Mouse (Mus musculus) limb, embryonic 15.5 days (tissue): ENCODE results near the gene Gm49027. TPM values are rescaled to one million over a fixed set of nuclear protein-coding genes. Genes with fewer than 3 reads are reported as not detected.
"Not testable (repeated sequence)": the region's sequence is repeated elsewhere in the genome, so short reads cannot be mapped to it uniquely, and the experiment has no call there.

Source experiments
- ATAC-seq: fragments of 200-750 bp; cut with Nextera tagmentation; 2 replicates; pipeline ENCODE4 v1.8.0; 2017; ENCODE audit warnings: low read depth, moderate TSS enrichment; ENCODE audit not compliant: insufficient number of reproducible peaks, low FRiP score, low TSS enrichment
- H3K27ac ChIP-seq: fragments of 300-500 bp; sonication (generic); 2 replicates; pipeline ENCODE4 v1.5.1; 2015; ENCODE audit warnings: moderate library complexity, mild to moderate bottlenecking, inconsistent platforms
- H3K27me3 ChIP-seq: fragments of 300-500 bp; sonication (generic); 2 replicates; pipeline ENCODE4 v1.6.1; 2015; ENCODE audit warnings: inconsistent platforms
- H3K36me3 ChIP-seq: fragments of 300-500 bp; sonication (generic); 2 replicates; pipeline ENCODE4 v1.6.1; 2015; ENCODE audit warnings: inconsistent platforms
- H3K4me1 ChIP-seq: fragments of 300-500 bp; sonication (generic); 2 replicates; pipeline ENCODE4 v1.6.1; 2015; ENCODE audit warnings: inconsistent platforms
- H3K4me2 ChIP-seq: fragments of 300-500 bp; sonication (generic); 2 replicates; pipeline ENCODE4 v1.6.1; 2015; ENCODE audit warnings: mild to moderate bottlenecking, inconsistent platforms
- H3K4me3 ChIP-seq: fragments of 300-500 bp; sonication (generic); 2 replicates; pipeline ENCODE4 v1.5.1; 2015; ENCODE audit warnings: mild to moderate bottlenecking, inconsistent platforms
- H3K9ac ChIP-seq: fragments of 300-500 bp; sonication (generic); 2 replicates; pipeline ENCODE4 v1.6.1; 2015; ENCODE audit warnings: inconsistent platforms
- H3K9me3 ChIP-seq: fragments of 300-500 bp; sonication (generic); 2 replicates; pipeline ENCODE4 v1.6.1; 2016; ENCODE audit warnings: inconsistent platforms
- WGBS: fragments of 180-500 bp; shearing (Covaris S2); methylation state at CpG from one replicate; pipeline ENCODE4 v1.1.7; 2015; 5-methylcytosine and 5-hydroxymethylcytosine counted together
- polyA plus RNA-seq: library from polyadenylated mRNA; unstranded; fragments of >200 nt; fragmentation: Nextera tagmentation; extraction: Ambion mirVana; gene quantifications from 2 replicates; pipeline ENCODE4 v1.2.1, GENCODE M21; 2015

The Gm49027 gene
- polyA plus RNA-seq, 1 experiment from 2014 or later: 0.44 TPM

DNA sequence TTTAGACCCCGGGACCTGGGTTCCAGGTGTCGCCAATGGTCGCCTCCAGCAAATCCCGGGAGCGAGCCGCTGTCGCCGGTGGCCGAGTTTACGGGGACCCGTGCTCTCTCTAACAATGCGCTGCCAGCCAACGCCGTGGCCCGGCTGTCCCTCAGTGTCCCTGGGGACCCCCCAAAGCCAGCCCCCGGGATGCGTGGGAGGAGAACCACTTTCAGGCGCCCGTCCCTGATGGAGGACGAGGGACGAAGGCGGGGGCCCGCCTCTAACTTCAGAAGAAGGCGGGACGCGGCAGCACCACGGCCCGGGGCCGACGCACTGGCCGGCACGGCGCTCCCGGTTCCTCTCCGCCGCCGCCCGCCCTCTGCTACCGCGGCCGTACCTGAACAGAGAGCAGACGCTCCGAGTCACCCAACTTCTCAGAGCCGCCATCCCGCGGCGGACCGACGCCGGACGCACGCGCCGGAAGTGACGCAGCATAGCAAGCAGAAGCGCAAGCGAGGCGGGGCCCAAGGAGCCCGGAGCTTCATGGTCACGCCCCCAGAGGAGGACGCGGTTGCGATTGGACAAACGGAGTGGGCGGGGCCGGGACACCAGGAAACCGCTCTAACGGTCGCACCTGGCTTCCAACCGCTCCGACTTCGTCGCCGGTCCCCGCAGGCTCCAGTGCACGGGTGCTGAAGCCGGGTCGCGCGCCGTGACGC, 1.4 kb downstream of the Gm49027 start, which contains the start of gene Diablo:
Gene Diablo, minus strand, starts transcription at position 485 of the 701 bp plus-strand sequence.
- H3K27ac ChIP-seq: peak within 1 kb of the TSS; percentile 74
- peaks cover 22% of the 10 kb centered on the region for H3K4me1 ChIP-seq
- under 1% methylated on average over 81 of the region's 82 CpGs for WGBS
- H3K9me3 ChIP-seq: no peaks in the 10 kb centered on the region
- peak within 1 kb of the TSS; percentile 91 for H3K4me2 ChIP-seq
- peaks cover 17% of the 10 kb centered on the region for H3K36me3 ChIP-seq
- peak within 1 kb of the TSS; percentile 94 for H3K4me3 ChIP-seq
- ATAC-seq: peak; percentile 95
- peak within 1 kb of the TSS; percentile 83 for H3K9ac ChIP-seq
- no peaks in the 10 kb centered on the region for H3K27me3 ChIP-seq

DNA sequence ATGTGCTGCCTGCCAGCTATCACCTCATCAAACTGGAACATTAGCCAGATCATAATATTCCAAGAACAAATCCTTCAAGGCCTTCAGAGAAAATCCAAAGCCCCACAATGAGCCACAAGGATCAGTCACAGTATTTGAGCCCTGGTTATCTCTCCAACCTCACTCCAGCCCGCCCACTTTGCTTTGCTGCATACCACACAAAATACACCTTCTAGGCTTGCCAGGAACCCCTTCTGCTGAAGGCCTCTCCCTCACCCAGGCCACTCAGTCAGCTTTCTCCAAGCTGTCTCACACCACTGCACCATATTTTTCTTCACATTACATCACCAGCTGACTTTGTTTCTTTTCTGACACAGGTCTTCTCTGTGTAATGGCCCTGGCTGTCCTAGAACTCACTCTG, 3.1 kb downstream of the Gm49027 start:
- Histone ChIP-seq H3K9ac (no peak overlapping the region), H3K4me3 (no peak overlapping the region), H3K4me1 (peaks cover 22% of the 10 kb centered on the region), H3K9me3 (no peaks in the 10 kb centered on the region), H3K36me3 (peaks cover 25% of the 10 kb centered on the region), H3K4me2 (no peak overlapping the region), H3K27me3 (no peaks in the 10 kb centered on the region), H3K27ac (no peak overlapping the region)
- WGBS: 79% methylated on average over 1 of the region's 1 CpGs
- no peak for ATAC-seq

DNA sequence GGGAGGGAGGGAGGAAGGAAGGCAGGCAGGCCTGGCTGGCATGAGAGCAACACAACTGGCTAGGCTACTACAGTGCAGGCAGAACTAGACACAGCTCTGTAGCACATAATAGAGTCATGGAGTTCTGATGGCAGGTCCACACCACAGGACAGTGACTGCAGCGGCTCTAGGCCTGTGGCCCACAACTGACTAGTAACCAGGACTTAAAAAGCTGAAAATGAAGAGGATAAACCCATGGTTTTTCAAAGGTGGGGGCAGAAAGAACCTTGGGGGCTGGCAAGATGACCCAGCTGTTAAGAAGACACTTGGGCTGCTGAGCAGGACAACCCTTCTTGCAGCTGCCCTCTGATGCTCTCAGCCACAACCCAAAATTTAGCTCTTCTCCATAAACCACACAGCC, 3.7 kb downstream of the Gm49027 start:
- 68% methylated on average over 1 of the region's 1 CpGs for WGBS
- Histone ChIP-seq H3K4me1 (peaks cover 22% of the 10 kb centered on the region), H3K4me2 (no peak overlapping the region)

GRCm38 (mm10) chr5:123520666-123521065, 4.6 kb downstream of the Gm49027 start:
- Histone ChIP-seq H3K4me2 (no peak overlapping the region), H3K4me1 (peaks cover 22% of the 10 kb centered on the region), H3K36me3 (peaks cover 34% of the 10 kb centered on the region), H3K27ac (no peak overlapping the region), H3K9ac (no peak overlapping the region), H3K27me3 (no peaks in the 10 kb centered on the region), H3K4me3 (no peak overlapping the region), H3K9me3 (no peaks in the 10 kb centered on the region)
- ATAC-seq: no peak
- 73% methylated on average over 9 of the region's 9 CpGs for WGBS

More for the DNA sequence above, 3.7 kb downstream of the Gm49027 start:
- Histone ChIP-seq H3K4me3 (no peak overlapping the region), H3K9me3 (no peaks in the 10 kb centered on the region), H3K9ac (no peak overlapping the region), H3K36me3 (peaks cover 26% of the 10 kb centered on the region), H3K27me3 (no peaks in the 10 kb centered on the region), H3K27ac (no peak overlapping the region)
- ATAC-seq: no peak

- Histone ChIP-seq H3K9ac (no peak overlapping the region), H3K27me3 (no peaks in the 10 kb centered on the region; the same call in 1 of the 2 replicates), H3K36me3 (peaks cover 55% of the 10 kb centered on the region), H3K4me2 (no peak overlapping the region), H3K4me3 (no peak overlapping the region), H3K4me1 (peaks cover 11% of the 10 kb centered on the region; the same call in 1 of the 2 replicates), H3K27ac (no peak overlapping the region), H3K9me3 (no peaks in the 10 kb centered on the region)
- no peak for ATAC-seq
- 87% methylated on average over 5 of the region's 5 CpGs for WGBS
Measured at GRCm38 (mm10) chr5:123514871-123515270, 10.4 kb downstream of the Gm49027 start.

DNA sequence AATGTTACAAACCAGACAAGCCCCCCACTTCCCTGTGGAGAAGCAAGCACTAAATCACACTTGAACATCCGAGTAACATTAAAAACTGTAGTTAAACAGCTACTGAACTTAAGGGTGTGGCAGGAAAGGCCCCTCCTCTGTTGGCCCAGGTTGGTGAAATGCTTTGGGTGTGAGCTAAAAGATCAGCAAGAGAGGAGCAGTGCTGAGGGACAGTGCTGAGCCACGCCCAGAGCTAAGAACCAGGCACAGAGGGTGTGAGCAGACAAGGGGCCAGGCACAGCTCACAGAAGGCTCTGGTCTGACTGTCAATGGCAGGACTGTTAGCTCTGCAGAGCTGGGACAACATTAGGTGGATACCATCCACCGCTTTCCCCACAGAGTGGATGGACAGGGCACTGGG, 13.2 kb downstream of the Gm49027 start:
- H3K27me3 ChIP-seq: peaks cover 13% of the 10 kb centered on the region
- 68% methylated on average over 3 of the region's 3 CpGs for WGBS
- H3K27ac ChIP-seq: no peak overlapping the region
- no peaks in the 10 kb centered on the region for H3K9me3 ChIP-seq
- H3K4me2 ChIP-seq: no peak overlapping the region
- no peak for ATAC-seq
- peaks cover 34% of the 10 kb centered on the region for H3K36me3 ChIP-seq
- H3K4me3 ChIP-seq: no peak overlapping the region
- peaks cover 27% of the 10 kb centered on the region for H3K4me1 ChIP-seq
- H3K9ac ChIP-seq: no peak overlapping the region

DNA sequence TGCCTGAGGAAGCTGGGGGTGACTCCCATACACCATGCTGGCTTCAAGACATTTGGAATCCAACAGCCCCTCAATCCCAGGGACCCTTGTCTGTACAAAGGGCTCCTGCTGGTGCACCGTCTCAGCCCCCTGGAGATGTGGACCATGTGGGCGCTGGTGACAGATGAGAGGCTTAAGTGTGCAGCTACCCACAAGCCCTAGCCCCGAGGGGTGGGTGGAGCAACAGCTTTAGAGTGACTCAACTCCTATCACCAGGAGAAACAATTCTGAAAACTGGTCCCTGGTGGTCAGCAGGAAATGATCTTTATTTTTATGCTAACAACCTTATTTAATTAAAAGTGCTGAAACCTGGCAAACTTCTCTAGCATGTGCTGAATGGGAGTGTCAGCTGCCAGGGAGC, 13.9 kb downstream of the Gm49027 start:
- Histone ChIP-seq H3K36me3 (peaks cover 27% of the 10 kb centered on the region), H3K27me3 (peaks cover 15% of the 10 kb centered on the region), H3K4me1 (peaks cover 27% of the 10 kb centered on the region)
- H3K4me3 ChIP-seq, ATAC-seq, H3K9ac ChIP-seq, H3K27ac ChIP-seq, H3K4me2 ChIP-seq, H3K9me3 ChIP-seq: not testable (repeated sequence)
- 71% methylated on average over 3 of the region's 3 CpGs for WGBS

DNA sequence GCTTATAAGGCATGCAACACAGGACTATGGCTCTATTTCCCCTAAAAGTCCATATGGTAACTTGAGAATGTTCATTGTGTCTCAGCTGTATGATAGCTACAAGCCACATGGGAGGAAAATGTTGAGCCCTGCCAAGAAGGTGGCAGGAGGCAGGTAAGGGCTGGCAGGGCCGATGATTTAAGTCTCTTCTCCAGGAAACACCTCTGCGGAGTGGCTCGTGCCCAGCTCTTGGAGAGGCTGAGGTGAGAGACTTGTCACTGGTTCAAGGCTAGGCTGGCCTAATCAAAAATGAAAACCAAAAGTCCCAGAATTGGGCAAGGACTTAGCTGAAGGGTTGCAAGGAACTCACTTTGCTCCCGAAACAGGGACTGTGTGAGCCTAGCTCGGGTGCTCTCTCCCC, 15.1 kb downstream of the Gm49027 start, which contains the start of gene B3gnt4:
Gene B3gnt4, plus strand, starts transcription at position 301 of the 400 bp plus-strand sequence.
- Histone ChIP-seq H3K36me3 (peaks cover 16% of the 10 kb centered on the region), H3K9ac (no peak within 1 kb of the TSS), H3K27me3 (peaks cover 19% of the 10 kb centered on the region), H3K4me3 (no peak within 1 kb of the TSS), H3K4me2 (no peak within 1 kb of the TSS), H3K27ac (no peak within 1 kb of the TSS), H3K9me3 (no peaks in the 10 kb centered on the region), H3K4me1 (peaks cover 27% of the 10 kb centered on the region)
- 78% methylated on average over 5 of the region's 5 CpGs for WGBS
- no peak for ATAC-seq

DNA sequence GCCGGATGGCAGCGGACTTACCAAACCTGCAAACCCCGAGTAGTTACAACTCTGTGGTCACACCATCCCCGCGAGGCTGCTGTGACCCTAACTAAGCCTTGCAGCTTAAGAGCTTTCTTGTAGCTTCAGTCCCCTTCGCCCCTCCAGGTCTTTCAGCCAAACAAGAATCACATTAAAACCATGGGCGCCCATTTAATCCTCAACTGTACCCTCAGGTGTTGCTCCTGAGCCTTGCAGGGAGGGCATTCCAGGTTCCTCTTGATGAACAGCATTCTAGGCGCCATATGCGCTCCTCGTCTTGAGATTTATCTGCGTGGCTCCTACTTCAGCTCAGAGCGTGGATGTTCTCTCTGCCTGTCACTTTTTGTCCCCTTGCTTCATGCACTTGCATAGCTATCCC, 16.4 kb downstream of the Gm49027 start:
- no peak for ATAC-seq
- Histone ChIP-seq H3K27ac (no peak overlapping the region), H3K4me2 (peak overlapping the region; percentile 88), H3K9me3 (no peaks in the 10 kb centered on the region), H3K4me3 (peak overlapping the region; percentile 65), H3K36me3 (peaks cover 13% of the 10 kb centered on the region), H3K27me3 (peaks cover 19% of the 10 kb centered on the region), H3K4me1 (peaks cover 27% of the 10 kb centered on the region), H3K9ac (peak overlapping the region; percentile 45)
- WGBS: 5% methylated on average over 12 of the region's 12 CpGs

DNA sequence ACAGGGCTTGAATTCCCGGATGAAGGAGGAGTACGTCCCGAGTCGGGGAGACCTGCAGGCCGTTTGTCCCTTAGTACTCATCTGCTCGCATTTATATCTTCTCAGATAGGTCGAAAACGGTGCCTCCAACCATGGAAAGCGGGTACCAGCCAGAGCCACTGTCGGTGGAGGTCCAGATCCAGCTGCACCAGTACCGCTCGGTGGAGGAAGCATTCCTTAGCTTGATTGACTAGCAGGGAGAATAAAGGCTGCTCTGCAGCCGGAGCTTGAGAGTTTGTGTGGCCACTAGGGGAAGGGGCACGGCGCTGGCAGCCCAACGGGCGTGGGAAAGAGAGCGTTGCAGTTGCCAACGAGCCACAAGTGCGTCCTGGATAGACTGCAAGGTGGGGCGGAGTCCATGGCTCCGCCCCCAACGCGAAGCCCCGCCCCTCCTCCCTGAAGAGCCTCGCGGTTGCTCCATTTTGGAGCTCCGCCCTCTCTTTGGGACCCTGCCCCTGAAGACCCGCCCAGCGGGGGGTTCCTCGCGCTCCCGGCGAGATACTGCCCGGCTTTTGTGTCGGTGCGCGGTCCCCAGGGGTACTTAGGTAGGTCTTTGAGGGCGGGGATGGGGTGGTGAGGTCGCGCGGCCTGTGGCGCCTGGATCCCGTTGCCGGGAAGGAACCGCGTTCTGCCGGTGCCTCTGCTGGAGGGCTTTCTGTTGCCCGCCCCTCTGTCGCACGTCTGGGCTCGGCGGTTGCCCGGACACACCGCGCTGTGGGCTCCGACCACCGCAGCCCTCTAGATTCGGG, 17.2 kb downstream of the Gm49027 start:
- peaks cover 32% of the 10 kb centered on the region for H3K4me1 ChIP-seq
- WGBS: under 1% methylated on average over 59 of the region's 59 CpGs
- no peak overlapping the region for H3K27ac ChIP-seq
- H3K4me3 ChIP-seq: peak overlapping the region; percentile 65
- no peaks in the 10 kb centered on the region for H3K9me3 ChIP-seq
- peaks cover 19% of the 10 kb centered on the region for H3K27me3 ChIP-seq
- ATAC-seq: peak; percentile 51
- peak overlapping the region; percentile 45 for H3K9ac ChIP-seq
- peak overlapping the region; percentile 88 for H3K4me2 ChIP-seq
- H3K36me3 ChIP-seq: peaks cover 13% of the 10 kb centered on the region

GRCm38 (mm10) chr5:123501973-123502372, 23.3 kb downstream of the Gm49027 start:
- Histone ChIP-seq H3K27me3 (peaks cover 14% of the 10 kb centered on the region), H3K4me1 (peaks cover 13% of the 10 kb centered on the region), H3K4me2 (no peak overlapping the region), H3K9me3 (no peaks in the 10 kb centered on the region), H3K4me3 (no peak overlapping the region), H3K27ac (no peak overlapping the region), H3K36me3 (no peaks in the 10 kb centered on the region), H3K9ac (no peak overlapping the region)
- no peak for ATAC-seq
- 69% methylated on average over 4 of the region's 4 CpGs for WGBS

DNA sequence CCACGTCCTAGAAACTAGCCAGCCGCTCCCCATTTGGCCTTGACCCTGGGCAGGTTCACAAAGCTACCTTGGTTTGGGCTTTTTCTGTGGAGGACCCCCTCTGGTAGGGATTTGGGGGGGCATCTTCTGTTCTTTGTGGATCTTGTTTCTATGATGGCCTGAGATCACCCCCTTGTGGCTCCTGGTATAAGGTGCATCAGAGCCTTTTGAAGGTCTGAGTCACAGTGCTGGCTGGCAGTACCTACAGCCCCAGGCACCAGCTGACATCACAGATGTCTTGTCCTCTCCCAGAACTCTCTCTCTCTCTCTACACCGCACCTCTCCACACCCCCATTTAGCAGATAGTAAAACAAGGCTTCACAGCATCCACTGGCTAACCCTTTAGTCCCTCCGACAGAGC, 25.6 kb downstream of the Gm49027 start:
- Histone ChIP-seq H3K27me3 (peaks cover 10% of the 10 kb centered on the region), H3K4me1 (peaks cover 18% of the 10 kb centered on the region), H3K4me3 (no peak overlapping the region), H3K36me3 (no peaks in the 10 kb centered on the region), H3K9ac (no peak overlapping the region), H3K27ac (no peak overlapping the region), H3K4me2 (no peak overlapping the region), H3K9me3 (no peaks in the 10 kb centered on the region)
- WGBS: 46% methylated on average over 4 of the region's 4 CpGs
- ATAC-seq: no peak
